Mouse (Mus musculus) megakaryocyte, adult 5-6 weeks (primary cell): ENCODE measurements around the gene Itgb7. TPM values are rescaled to one million over a fixed set of nuclear protein-coding genes. Genes with fewer than 3 reads are reported as not detected.
"Not testable (repeated sequence)": the region's sequence is repeated elsewhere in the genome, so short reads cannot be mapped to it uniquely, and the experiment has no call there.

ENCODE experiments used
- ATAC-seq: 2 replicates; pipeline ENCODE4 v1.8.0; 2016; ENCODE audit warnings: mild to moderate bottlenecking, inconsistent platforms; ENCODE audit not compliant: poor library complexity, severe bottlenecking
- total RNA-seq, 2 experiments: library from RNA; stranded (forward) in 1 of 2; stranded (reverse) in 1 of 2; fragments of 153-499, 151-499 nt in 1 of 2; fragments of 221-1000, 200-1000 nt in 1 of 2; gene quantifications; 2 replicates each; pipeline versions ENCODE4 v1.2.3 to v1.2.4; 2015 to 2017

The Itgb7 gene
- total RNA-seq, 2 experiments from 2014 or later: 660 to 1,305 TPM

GRCm38 (mm10) chr15:102230408-102231321 is 1.1 kb downstream of the Itgb7 start:
- ATAC-seq: peak; percentile 72

- not testable (repeated sequence) for ATAC-seq
Measured at GRCm38 (mm10) chr15:102225619-102226018, 6.1 kb downstream of the Itgb7 start.

GRCm38 (mm10) chr15:102224992-102225617 is 6.6 kb downstream of the Itgb7 start:
- ATAC-seq: peak; percentile 80

GRCm38 (mm10) chr15:102224186-102224991 is 7.4 kb downstream of the Itgb7 start:
- ATAC-seq: peak; percentile 88

GRCm38 (mm10) chr15:102222386-102222785 is 9.4 kb downstream of the Itgb7 start:
- ATAC-seq: no peak

- no peak for ATAC-seq
Measured at GRCm38 (mm10) chr15:102217325-102217724, 14.4 kb downstream of the Itgb7 start.

GRCm38 (mm10) chr15:102216459-102217228 is 15.1 kb downstream of the Itgb7 start:
- no peak for ATAC-seq

- no peak for ATAC-seq
Measured at GRCm38 (mm10) chr15:102215624-102216023, 16.1 kb downstream of the Itgb7 start.

- ATAC-seq: no peak
Measured at GRCm38 (mm10) chr15:102214132-102214531, 17.6 kb downstream of the Itgb7 start.

GRCm38 (mm10) chr15:102211895-102212294 is 19.8 kb downstream of the Itgb7 start:
- ATAC-seq: no peak

- ATAC-seq: no peak
Measured at GRCm38 (mm10) chr15:102210816-102211215, 20.9 kb downstream of the Itgb7 start.

GRCm38 (mm10) chr15:102209114-102209513 is 22.6 kb downstream of the Itgb7 start:
- ATAC-seq: no peak

- peak; percentile 25; the same call in 1 of the 2 replicates for ATAC-seq
Measured at GRCm38 (mm10) chr15:102208092-102208561, 23.6 kb downstream of the Itgb7 start.

GRCm38 (mm10) chr15:102207351-102207750 is 24.4 kb downstream of the Itgb7 start:
- no peak for ATAC-seq

- ATAC-seq: no peak
Measured at GRCm38 (mm10) chr15:102205779-102206178, 26.0 kb downstream of the Itgb7 start.

- ATAC-seq: no peak
Measured at GRCm38 (mm10) chr15:102204674-102205505, 26.9 kb downstream of the Itgb7 start, which contains the start of gene Csad. Gene Csad (minus strand): TSS chr15:102204724.

- ATAC-seq: peak; percentile 34
Measured at GRCm38 (mm10) chr15:102203835-102204381, 27.8 kb downstream of the Itgb7 start.

GRCm38 (mm10) chr15:102202971-102203834 is 28.5 kb downstream of the Itgb7 start, which contains the start of gene Zfp740:
Gene Zfp740 (plus strand): TSS chr15:102203249.
- peak; percentile 89 for ATAC-seq
